Mouse (Mus musculus) MEL (cell line): ENCODE results near the gene Cdh24.

ENCODE experiments used
- CTCF ChIP-seq, 3 experiments: IDR thresholded peaks in 2 of 3; conservative IDR thresholded peaks in 1 of 3; 2 replicates each; pipeline ENCODE4 v1.5.1; 2011 to 2012; ENCODE audit warnings: low read length in 3 of 3, low read depth in 2 of 3, mild to moderate bottlenecking in 2 of 3, improper control_type of control experiment in 1 of 3, inconsistent platforms in 1 of 3, mixed read lengths in 1 of 3, moderate library complexity in 1 of 3; ENCODE audit not compliant: control insufficient read depth in 1 of 3, insufficient read depth in 1 of 3, poor library complexity in 1 of 3, severe bottlenecking in 1 of 3
- MAFK ChIP-seq: IDR thresholded peaks from 2 replicates; pipeline ENCODE4 v1.6.1; 2011; ENCODE audit warnings: low read depth, mild to moderate bottlenecking, low read length, improper control_type of control experiment, borderline replicate concordance
- POLR2AphosphoS5 ChIP-seq: IDR thresholded peaks from 2 replicates; pipeline ENCODE4 v1.6.1; 2012; ENCODE audit warnings: low read depth, borderline replicate concordance, mild to moderate bottlenecking, inconsistent platforms, low read length, moderate library complexity, mixed read lengths
- ZKSCAN1 ChIP-seq: IDR thresholded peaks from 2 replicates; pipeline ENCODE4 v1.6.1; 2012; ENCODE audit warnings: low read depth, mild to moderate bottlenecking, inconsistent platforms, low read length, improper control_type of control experiment, moderate library complexity

DNA sequence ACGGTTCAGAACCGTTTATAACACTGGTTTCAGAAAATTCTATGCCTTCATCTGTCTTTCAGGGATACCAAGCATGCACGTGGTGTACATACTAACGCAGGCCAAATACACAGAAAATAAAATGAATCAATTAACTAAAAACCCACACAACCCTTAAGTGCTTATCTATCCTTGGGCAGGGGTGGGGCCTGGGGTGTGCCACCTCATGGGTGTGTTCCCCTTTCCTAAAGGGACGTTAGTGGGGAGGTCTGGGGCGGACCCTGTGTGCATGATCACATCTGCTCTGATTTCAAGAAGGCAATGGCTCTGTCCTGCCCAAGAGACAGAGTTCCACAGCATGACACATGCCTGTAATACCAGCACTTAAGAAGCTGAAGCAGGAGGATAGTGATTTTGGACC lies 17.8 kb downstream of the Cdh24 start:
- TF ChIP-seq ZKSCAN1 = no peak
- TF ChIP-seq POLR2AphosphoS5 = no peak
- TF ChIP-seq MAFK = no peak
- TF ChIP-seq CTCF (IDR thresholded peaks at IDR 0.05 in 2 of 3, conservative IDR thresholded peaks at IDR 0.05 in 1 of 3; ENCODE audit: control insufficient read depth in 1 of 3, insufficient read depth in 1 of 3, low read depth in 2 of 3, low read length in 3 of 3, poor library complexity in 1 of 3, severe bottlenecking in 1 of 3) = no peak
